Mouse (Mus musculus): ENCODE measurements around the gene Dmrt1.

DNA sequence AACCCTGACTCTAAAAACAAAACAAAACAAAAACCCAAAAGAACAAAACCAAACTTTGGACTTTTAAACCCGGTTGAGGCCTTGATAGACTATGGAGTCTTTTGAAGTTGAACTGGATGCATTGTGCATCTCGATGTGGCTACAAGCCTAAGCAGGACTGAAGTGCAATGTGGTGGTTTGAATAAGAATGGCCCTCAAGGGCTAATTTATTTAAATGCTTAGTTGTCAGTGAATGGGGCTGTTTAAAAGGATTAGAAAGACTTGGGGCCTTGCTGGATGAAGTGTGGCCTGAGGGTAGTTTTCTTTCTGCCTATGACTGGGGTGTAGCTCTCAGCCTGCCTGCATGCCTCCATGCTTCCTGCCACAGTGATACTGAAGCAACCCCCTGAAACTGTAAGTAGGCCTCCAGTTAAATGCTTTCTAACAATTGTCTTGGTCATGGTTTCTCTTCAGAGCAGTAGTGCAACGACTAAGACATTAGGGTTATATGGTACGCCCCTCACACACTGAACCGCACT is 26.2 kb upstream of the Dmrt1 start:
- TF ChIP-seq POLR2A (IDR thresholded peaks at IDR 0.05; ENCODE audit: control insufficient read depth, extremely low read depth, insufficient read depth, low read length, poor library complexity) (no peak), CTCF (IDR thresholded peaks at IDR 0.05; ENCODE audit: borderline replicate concordance, control insufficient read depth, extremely low read depth, insufficient read depth, low read length, poor library complexity) (no peak)
